Mouse (Mus musculus) large intestine, adult 2 months (tissue): ENCODE results near the gene Gm4302. TPM values are rescaled to one million over a fixed set of nuclear protein-coding genes. Genes with fewer than 3 reads are reported as not detected.
"Not testable (repeated sequence)": the region's sequence is repeated elsewhere in the genome, so short reads cannot be mapped to it uniquely, and the experiment has no call there.

ENCODE experiments used
- DNase-seq: peaks from one replicate; pipeline ENCODE4 v3.0.0-alpha.2; 2012; ENCODE audit warnings: low read depth, low spot score
- WGBS: fragments of 180-500 bp; shearing (Covaris S2); methylation state at CpG from one replicate; pipeline ENCODE4 v1.1.7; 2018; 5-methylcytosine and 5-hydroxymethylcytosine counted together
- polyA plus RNA-seq: library from polyadenylated mRNA; depleted of rRNA; stranded (reverse); fragments of >200 nt; gene quantifications from 2 replicates; pipeline ENCODE4 v1.2.3, GENCODE M21; 2012; rRNA removed

The Gm4302 gene
- not detected in 2 replicates for polyA plus RNA-seq

DNA sequence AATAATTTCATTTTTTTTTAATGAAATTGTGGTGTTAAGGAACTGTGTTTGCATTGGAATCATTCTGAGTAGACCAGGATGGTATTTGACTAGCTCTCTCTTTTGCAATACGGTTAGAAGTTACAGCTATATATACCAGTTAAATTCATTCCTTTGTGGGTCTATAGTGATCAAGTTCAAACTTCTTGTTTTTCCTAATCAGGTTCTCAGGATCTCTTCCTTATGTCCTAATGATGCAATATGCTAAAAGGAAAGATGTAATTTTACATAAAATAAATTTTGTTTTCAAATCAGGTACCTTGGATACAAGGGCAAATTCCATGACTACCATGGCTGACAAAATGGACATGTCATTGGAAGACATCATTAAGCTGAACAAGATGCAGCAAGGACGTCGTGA, at the start of gene Gm4302:
Gene Gm4302 (plus strand): TSS at position 301 of the 400 bp plus-strand sequence.
- DNase-seq: not testable (repeated sequence)

DNA sequence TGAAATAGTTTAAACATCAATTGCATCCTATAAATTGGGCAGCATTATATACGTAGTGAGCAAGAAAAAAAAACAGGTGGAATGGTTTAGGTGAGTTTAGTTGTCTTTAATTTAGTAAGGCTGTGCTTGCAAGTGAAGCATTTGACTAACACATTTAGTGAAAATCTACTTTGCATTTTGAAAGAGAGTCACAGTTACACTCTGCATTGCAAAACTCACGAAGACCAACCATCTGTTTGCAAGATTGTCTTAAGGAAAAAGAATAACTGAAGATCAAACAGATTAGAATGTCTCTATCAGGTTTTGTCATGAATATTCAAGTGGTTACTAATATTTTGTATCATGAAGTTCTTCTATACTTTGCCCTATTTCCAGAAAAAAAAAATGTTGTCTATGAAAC, 44.5 kb upstream of the Gm4302 start:
- 72% methylated on average over 2 of the region's 2 CpGs for WGBS
- no peak for DNase-seq

More for the DNA sequence above, at the start of gene Gm4302:
- WGBS: no CpG with 5 or more reads among the region's 3 CpGs

DNA sequence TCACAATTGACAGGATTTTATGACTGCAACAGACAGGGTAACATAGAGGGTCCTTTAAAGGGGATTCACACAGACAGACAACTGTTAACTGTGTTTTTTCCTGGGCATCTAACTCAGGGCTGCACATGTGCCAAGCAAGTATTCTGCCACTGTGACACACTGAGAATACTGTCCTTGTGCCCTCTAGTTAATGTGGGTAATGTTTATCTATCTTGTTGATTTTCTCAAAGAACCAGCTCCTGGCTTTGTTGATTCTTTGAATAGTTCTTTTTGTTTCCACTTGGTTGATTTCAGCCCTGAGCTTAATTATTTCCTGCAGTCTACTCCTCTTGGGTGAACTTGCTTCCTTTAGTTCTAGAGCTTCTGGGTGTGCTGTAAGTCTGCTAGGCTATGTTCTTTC, 40.5 kb upstream of the Gm4302 start:
- DNase-seq: not testable (repeated sequence)

DNA sequence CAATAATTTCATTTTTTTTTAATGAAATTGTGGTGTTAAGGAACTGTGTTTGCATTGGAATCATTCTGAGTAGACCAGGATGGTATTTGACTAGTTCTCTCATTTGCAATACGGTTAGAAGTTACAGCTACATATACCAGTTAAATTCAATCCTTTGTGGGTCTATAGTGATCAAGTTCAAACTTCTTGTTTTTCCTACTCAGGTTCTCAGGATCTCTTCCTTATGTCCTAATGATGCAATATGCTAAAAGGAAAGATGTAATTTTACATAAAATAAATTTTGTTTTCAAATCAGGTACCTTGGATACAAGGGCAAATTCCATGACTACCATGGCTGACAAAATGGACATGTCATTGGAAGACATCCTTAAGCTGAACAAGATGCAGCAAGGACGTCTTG, 5.3 kb upstream of the Gm4302 start, which contains the start of gene Gm4301:
Gene Gm4301 (plus strand): TSS at position 301 of the 400 bp plus-strand sequence.
- WGBS: no CpG with 5 or more reads among the region's 2 CpGs
- DNase-seq: not testable (repeated sequence)

DNA sequence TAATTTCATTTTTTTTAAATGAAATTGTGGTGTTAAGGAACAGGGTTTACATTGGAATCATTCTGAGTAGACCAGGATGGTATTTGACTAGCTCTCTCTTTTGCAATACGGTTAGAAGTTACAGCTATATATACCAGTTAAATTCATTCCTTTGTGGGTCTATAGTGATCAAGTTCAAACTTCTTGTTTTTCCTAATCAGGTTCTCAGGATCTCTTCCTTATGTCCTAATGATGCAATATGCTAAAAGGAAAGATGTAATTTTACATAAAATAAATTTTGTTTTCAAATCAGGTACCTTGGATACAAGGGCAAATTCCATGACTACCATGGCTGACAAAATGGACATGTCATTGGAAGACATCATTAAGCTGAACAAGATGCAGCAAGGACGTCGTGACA, 5.0 kb downstream of the Gm4302 start, which contains the start of gene Gm4303:
Gene Gm4303 (plus strand): TSS at position 301 of the 400 bp plus-strand sequence.
- WGBS: no CpG with 5 or more reads among the region's 3 CpGs
- DNase-seq: not testable (repeated sequence)

DNA sequence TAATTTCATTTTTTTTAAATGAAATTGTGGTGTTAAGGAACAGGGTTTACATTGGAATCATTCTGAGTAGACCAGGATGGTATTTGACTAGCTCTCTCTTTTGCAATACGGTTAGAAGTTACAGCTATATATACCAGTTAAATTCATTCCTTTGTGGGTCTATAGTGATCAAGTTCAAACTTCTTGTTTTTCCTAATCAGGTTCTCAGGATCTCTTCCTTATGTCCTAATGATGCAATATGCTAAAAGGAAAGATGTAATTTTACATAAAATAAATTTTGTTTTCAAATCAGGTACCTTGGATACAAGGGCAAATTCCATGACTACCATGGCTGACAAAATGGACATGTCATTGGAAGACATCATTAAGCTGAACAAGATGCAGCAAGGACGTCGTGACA, 10.2 kb downstream of the Gm4302 start, which contains the start of gene Gm4305:
Gene Gm4305 (plus strand): TSS at position 301 of the 400 bp plus-strand sequence.
- no CpG with 5 or more reads among the region's 3 CpGs for WGBS
- not testable (repeated sequence) for DNase-seq

DNA sequence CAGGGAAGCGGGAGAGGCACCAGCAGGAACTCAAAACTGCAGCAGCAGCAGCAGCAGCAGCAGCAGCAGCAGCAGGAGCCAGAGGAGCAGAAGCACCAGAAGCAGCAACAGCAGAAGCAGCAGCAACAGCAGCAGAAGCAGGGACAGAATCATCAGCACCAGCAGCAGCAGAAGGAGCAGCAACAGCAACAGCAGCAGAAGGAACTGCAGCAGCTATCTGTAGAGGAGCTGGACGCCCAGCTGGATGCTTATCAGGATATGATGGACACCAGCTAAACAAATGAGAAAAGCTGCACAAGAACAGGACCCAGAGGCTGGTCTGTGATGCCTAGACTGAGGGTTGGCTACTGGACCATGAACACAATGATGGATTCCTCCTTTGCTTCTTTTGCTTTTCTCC, 16.2 kb downstream of the Gm4302 start:
- 71% methylated on average over 1 of the region's 2 CpGs for WGBS

DNA sequence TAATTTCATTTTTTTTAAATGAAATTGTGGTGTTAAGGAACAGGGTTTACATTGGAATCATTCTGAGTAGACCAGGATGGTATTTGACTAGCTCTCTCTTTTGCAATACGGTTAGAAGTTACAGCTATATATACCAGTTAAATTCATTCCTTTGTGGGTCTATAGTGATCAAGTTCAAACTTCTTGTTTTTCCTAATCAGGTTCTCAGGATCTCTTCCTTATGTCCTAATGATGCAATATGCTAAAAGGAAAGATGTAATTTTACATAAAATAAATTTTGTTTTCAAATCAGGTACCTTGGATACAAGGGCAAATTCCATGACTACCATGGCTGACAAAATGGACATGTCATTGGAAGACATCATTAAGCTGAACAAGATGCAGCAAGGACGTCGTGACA, 20.4 kb downstream of the Gm4302 start, which contains the start of gene Gm4307:
Gene Gm4307 (plus strand): TSS at position 301 of the 400 bp plus-strand sequence.
- no CpG with 5 or more reads among the region's 3 CpGs for WGBS
- DNase-seq: not testable (repeated sequence)

More for the DNA sequence above, 16.2 kb downstream of the Gm4302 start:
- DNase-seq: not testable (repeated sequence)

DNA sequence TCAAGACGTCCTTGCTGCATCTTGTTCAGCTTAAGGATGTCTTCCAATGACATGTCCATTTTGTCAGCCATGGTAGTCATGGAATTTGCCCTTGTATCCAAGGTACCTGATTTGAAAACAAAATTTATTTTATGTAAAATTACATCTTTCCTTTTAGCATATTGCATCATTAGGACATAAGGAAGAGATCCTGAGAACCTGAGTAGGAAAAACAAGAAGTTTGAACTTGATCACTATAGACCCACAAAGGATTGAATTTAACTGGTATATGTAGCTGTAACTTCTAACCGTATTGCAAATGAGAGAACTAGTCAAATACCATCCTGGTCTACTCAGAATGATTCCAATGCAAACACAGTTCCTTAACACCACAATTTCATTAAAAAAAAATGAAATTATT, 41.8 kb downstream of the Gm4302 start, which contains the start of gene Gm4312:
Gene Gm4312 (minus strand): TSS at position 101 of the 400 bp plus-strand sequence.
- no CpG with 5 or more reads among the region's 2 CpGs for WGBS
- not testable (repeated sequence) for DNase-seq

Other genes with a start within 250 kb of the Gm4302 start
- gene Gm4301, start 5.2 kb upstream of the Gm4302 start, polyA plus RNA-seq: not detected in 2 replicates
- gene Gm4303, start 5.1 kb downstream of the Gm4302 start, polyA plus RNA-seq: not detected in 2 replicates
- gene Gm4305, start 10.3 kb downstream of the Gm4302 start, polyA plus RNA-seq: not detected in 2 replicates
- gene Gm4307, start 20.5 kb downstream of the Gm4302 start, polyA plus RNA-seq: not detected in 2 replicates
- gene Gm4312, start 41.7 kb downstream of the Gm4302 start, polyA plus RNA-seq: not detected in 2 replicates
- gene Tmtc3, start 146.5 kb downstream of the Gm4302 start, polyA plus RNA-seq: 1.3 and 5.9 TPM in 2 replicates
- 0.20 and 0.27 TPM in 2 replicates for gene Cep290, start 146.7 kb downstream of the Gm4302 start, polyA plus RNA-seq
- gene 4930430F08Rik, start 249.6 kb downstream of the Gm4302 start, polyA plus RNA-seq: 2.9 and 4.1 TPM in 2 replicates
- gene 1700017N19Rik, start 249.6 kb downstream of the Gm4302 start, polyA plus RNA-seq: not detected in 2 replicates